Mouse (Mus musculus): ENCODE measurements around the gene Ctnnbip1.

DNA sequence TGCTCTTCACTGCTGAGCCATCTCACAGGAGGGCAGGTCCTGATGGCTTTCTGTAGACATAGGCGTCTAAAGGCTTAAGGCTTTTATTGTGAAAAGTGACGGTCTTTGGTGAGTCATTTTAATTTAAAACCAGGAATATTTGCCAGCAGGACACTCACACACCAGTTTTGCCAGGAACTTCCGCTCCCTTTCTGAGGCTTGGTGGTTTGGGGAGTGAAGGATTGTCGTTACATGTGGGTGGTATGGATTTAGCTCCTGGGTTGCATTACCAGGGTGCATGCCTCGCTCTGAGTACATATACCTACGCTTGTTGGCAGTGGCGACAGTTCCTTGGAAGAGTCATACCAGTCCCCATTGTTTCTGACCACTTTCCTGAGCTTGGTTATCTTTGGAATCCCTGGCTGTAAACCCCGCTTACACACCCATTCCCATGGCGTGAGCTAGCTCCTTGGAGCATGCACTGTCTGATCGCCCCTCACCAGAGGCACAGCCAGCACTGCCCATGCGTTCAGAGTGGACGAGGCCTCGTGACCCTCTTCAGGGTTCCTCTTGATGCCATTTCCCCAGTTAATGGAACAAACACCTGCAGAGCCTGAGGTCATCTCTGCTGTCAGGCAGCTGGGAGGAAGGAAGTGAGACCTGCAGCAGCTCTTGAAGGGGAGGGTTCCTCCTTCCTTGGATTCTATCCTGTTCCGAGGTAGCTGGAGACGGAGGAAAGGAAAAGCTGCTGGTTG lies 9.8 kb downstream of the Ctnnbip1 start:
- TF ChIP-seq POLR2A (IDR thresholded peaks at IDR 0.05; ENCODE audit: insufficient read depth, low read length) (no peak), CTCF (IDR thresholded peaks at IDR 0.05; ENCODE audit: low read depth, low read length) (no peak), EP300 (IDR thresholded peaks at IDR 0.05; ENCODE audit: insufficient read depth, low read depth, low read length) (no peak)
